Mouse (Mus musculus) forebrain, embryonic 10.5 days (tissue): ENCODE results near the gene Prtg. TPM values are rescaled to one million over a fixed set of nuclear protein-coding genes. Genes with fewer than 3 reads are reported as not detected.

Experiments used
- DNase-seq: peaks from one replicate; pipeline ENCODE4 v3.0.0-alpha.2; 2017; ENCODE audit warnings: low spot score; ENCODE audit errors: extremely low spot score
- H3K27ac ChIP-seq: fragments of 300-500 bp; sonication (generic); 2 replicates; pipeline ENCODE4 v1.5.1; 2016; ENCODE audit warnings: mild to moderate bottlenecking
- H3K27me3 ChIP-seq: fragments of 300-500 bp; sonication (generic); 2 replicates; pipeline ENCODE4 v1.6.1; 2016; ENCODE audit warnings: mild to moderate bottlenecking; ENCODE audit not compliant: poor library complexity, severe bottlenecking
- H3K36me3 ChIP-seq: fragments of 300-500 bp; sonication (generic); replicated peaks from 2 replicates; pipeline ENCODE4 v1.6.1; 2016; ENCODE audit warnings: mild to moderate bottlenecking, moderate library complexity
- H3K4me1 ChIP-seq: fragments of 300-500 bp; sonication (generic); 2 replicates; pipeline ENCODE4 v1.6.1; 2016
- H3K4me3 ChIP-seq: fragments of 300-500 bp; sonication (generic); 2 replicates; pipeline ENCODE4 v1.5.1; 2016; ENCODE audit warnings: mild to moderate bottlenecking, moderate library complexity
- H3K9me3 ChIP-seq: fragments of 300-500 bp; sonication (generic); 2 replicates; pipeline ENCODE4 v1.6.1; 2016; ENCODE audit warnings: mild to moderate bottlenecking, moderate library complexity
- WGBS: fragments of 180-500 bp; shearing (Covaris S2); methylation state at CpG from one replicate; pipeline ENCODE4 v1.1.7; 2016; 5-methylcytosine and 5-hydroxymethylcytosine counted together
- polyA plus RNA-seq: library from polyadenylated mRNA; unstranded; fragments of >200 nt; fragmentation: Nextera tagmentation; extraction: Ambion mirVana; gene quantifications from 2 replicates; pipeline ENCODE4 v1.2.1, GENCODE M21; 2016

Prtg gene
- polyA plus RNA-seq, 1 experiment from 2014 or later: 10.1 TPM

DNA sequence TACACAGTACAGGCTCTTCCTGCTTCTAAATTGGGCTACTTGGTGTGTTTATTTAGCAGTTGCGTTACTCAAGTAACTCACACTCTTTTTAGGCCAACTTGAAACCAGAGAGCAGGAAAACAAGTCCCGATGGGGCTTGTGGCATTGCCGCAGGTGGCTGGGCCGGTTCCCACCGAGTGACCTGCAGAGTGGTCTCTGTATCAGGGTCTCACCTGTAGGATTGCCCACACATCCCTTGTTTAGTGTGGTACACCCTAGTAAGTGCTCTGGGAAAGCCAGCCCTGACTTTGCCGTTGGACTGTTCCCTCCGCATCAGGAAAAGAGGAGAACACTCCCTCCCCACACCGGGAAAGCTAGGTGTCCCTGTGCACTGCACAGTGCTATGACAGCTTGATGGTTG, 95.4 kb downstream of the Prtg start:
- Histone ChIP-seq H3K36me3 (peaks cover 57% of the 10 kb centered on the region), H3K9me3 (no peaks in the 10 kb centered on the region), H3K4me1 (no peaks in the 10 kb centered on the region), H3K27ac (no peak overlapping the region), H3K4me3 (no peak overlapping the region), H3K27me3 (no peaks in the 10 kb centered on the region)
- DNase-seq: no peak
- WGBS: 92% methylated on average over 8 of the region's 8 CpGs

GRCm38 (mm10) chr9:72902611-72903010, 95.9 kb downstream of the Prtg start:
- 90% methylated on average over 5 of the region's 5 CpGs for WGBS
- no peaks in the 10 kb centered on the region for H3K27me3 ChIP-seq
- H3K4me1 ChIP-seq: no peaks in the 10 kb centered on the region
- DNase-seq: no peak
- no peak overlapping the region for H3K4me3 ChIP-seq
- H3K9me3 ChIP-seq: no peaks in the 10 kb centered on the region
- H3K36me3 ChIP-seq: peaks cover 62% of the 10 kb centered on the region
- H3K27ac ChIP-seq: no peak overlapping the region

DNA sequence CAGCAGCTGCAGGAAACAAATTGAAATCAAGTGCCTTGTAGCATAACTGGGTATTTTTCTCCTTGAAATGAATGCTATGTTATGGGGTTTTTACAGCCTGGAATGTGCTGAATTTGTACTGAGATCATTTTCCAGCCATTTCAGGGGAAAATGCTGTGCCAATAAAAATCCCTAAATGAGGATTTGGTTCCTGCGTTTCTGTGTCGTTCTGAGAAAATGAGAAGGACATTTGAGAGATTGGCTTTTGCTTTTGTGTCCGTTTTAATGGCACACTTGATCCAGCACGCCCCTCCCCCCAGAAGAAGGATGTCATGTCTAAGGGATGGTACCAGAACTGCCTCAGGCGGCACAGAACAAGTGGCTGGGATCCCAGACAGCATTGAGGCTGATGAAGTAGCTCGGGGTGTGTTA, 100.0 kb downstream of the Prtg start:
- Histone ChIP-seq H3K27ac (no peak overlapping the region), H3K36me3 (peaks cover 93% of the 10 kb centered on the region), H3K4me3 (no peak overlapping the region), H3K4me1 (no peaks in the 10 kb centered on the region), H3K9me3 (no peaks in the 10 kb centered on the region), H3K27me3 (no peaks in the 10 kb centered on the region)
- DNase-seq: no peak
- 91% methylated on average over 6 of the region's 6 CpGs for WGBS

GRCm38 (mm10) chr9:72911381-72911780, 104.7 kb downstream of the Prtg start:
- Histone ChIP-seq H3K27me3 (no peaks in the 10 kb centered on the region), H3K4me3 (no peak overlapping the region), H3K4me1 (no peaks in the 10 kb centered on the region), H3K9me3 (no peaks in the 10 kb centered on the region), H3K36me3 (peaks cover 90% of the 10 kb centered on the region), H3K27ac (no peak overlapping the region)
- no peak for DNase-seq
- 89% methylated on average over 2 of the region's 2 CpGs for WGBS

DNA sequence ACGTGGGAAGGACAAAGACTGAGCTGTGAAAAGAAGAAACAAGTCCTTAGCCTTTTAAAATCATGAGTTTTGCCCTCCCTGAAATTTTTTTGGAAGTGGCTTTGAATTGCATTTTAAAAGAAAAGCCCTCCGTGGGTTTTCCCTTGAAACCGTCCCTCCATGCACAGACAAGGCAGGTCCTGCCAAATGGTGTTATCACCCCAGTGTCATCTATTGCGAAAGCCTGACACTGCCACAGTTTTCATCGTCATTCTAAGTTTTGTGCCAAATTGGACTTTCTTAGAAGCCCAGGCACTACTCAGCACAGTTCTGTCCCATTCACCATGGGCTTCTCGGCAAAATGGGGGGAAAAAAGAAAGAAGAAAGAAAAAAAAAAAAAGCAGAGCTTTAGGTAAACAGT, 106.9 kb downstream of the Prtg start:
- Histone ChIP-seq H3K36me3 (peaks cover 74% of the 10 kb centered on the region), H3K4me3 (no peak overlapping the region), H3K27me3 (no peaks in the 10 kb centered on the region), H3K9me3 (no peaks in the 10 kb centered on the region), H3K27ac (no peak overlapping the region), H3K4me1 (no peaks in the 10 kb centered on the region)
- no peak for DNase-seq
- WGBS: 91% methylated on average over 6 of the region's 6 CpGs

DNA sequence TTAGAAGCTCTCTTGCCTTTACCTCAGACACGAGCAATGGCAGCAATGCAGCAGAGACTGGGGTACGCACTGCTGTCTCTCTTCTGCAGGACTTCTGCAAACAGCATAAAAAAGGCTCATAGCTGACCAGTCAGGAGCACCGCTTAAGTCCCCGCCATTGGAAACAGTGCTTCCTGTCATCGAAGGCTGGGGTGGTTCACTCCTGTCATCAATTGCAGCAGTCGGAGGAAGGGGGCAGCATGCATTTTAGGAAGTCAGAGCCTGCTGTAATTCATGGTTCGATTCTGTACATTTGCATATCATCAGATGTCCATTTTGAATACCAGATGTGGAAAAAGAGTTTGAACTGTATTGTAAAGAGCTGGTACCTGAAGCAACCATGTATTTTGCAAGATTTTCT, 109.1 kb downstream of the Prtg start:
- WGBS: 84% methylated on average over 7 of the region's 7 CpGs
- H3K36me3 ChIP-seq: peaks cover 52% of the 10 kb centered on the region

DNA sequence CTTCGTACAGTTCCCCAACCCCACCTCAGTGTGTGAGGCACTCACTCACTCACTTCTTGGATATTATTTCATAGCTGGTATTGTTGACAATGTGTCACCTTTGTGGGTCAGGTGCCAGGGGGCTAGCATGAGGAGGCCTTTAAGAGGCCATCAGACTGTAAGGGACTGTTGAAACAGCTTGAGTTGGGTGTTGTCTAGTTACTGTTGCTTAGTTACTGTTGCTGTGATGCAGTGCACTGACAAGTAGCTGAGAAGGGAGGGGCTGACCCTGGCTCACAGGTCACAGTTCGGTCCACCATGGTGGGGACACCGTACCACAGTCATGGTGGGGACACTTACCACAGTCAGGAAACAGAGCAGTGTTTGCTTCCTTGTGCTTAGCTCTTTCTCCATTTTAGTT, 116.4 kb downstream of the Prtg start:
- DNase-seq: no peak
- H3K27me3 ChIP-seq: peaks cover 47% of the 10 kb centered on the region
- WGBS: 81% methylated on average over 3 of the region's 3 CpGs
- H3K36me3 ChIP-seq: peaks cover 3% of the 10 kb centered on the region
- no peaks in the 10 kb centered on the region for H3K9me3 ChIP-seq
- no peak overlapping the region for H3K4me3 ChIP-seq
- no peak overlapping the region for H3K27ac ChIP-seq
- peaks cover 28% of the 10 kb centered on the region for H3K4me1 ChIP-seq

More for the DNA sequence above, 109.1 kb downstream of the Prtg start:
- Histone ChIP-seq H3K9me3 (no peaks in the 10 kb centered on the region), H3K4me3 (no peak overlapping the region), H3K27ac (no peak overlapping the region), H3K4me1 (no peaks in the 10 kb centered on the region), H3K27me3 (no peaks in the 10 kb centered on the region)
- no peak for DNase-seq

DNA sequence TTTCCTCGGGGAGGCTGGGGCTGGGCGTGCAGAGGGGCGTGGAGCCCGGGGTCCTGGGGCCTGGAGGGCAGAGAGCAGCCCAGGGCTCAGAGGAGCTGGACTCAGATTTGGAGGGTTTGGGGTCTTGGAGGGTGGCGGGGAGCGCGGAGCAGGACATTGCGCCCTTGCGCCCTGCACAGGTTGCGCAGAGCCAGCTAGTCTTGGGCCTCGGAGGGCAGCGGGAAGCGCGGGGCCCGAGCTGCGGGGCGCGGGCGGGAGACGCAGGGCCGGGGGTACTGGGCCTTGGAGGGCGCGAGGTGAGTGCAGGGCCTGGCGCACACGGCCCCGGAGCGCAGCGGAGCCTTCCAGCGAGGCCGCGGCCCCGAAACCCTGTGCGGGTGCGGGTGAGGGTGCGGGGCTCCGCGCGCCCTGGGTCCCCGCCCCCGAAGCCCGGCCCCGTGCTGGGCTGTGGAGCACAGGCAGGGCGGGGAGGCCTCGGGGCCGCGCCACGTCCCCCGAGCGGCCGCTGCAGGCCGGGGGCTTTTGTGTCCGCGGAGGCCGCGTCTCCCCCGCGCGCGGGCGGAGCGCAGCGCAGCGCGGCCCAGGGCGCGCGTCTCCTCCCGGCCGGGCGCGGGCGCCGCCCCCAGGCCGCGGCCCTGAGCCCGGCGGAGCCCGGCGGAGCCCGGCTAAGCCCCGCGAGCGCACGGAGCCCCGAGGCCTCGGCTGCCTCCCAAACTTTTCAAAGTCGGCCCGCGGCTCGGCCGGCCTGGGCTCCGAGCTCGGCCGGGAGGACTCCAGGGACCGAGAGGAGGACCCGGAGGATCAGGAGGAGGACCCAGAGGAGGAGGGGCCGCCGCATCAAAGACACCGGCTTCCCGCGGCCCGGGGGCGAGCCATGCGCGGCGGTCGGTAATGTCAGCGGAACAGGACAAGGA, 118.6 kb downstream of the Prtg start, which contains the start of gene Pygo1:
Gene Pygo1, plus strand, starts transcription at position 625 of the 914 bp plus-strand sequence.
- DNase-seq: peak; percentile 68
- peak within 1 kb of the TSS; percentile 93 for H3K27ac ChIP-seq
- H3K36me3 ChIP-seq: peaks cover 6% of the 10 kb centered on the region
- under 1% methylated on average over 107 of the region's 108 CpGs for WGBS
- peak within 1 kb of the TSS; percentile 80 for H3K4me3 ChIP-seq
- no peaks in the 10 kb centered on the region for H3K9me3 ChIP-seq
- peaks cover 30% of the 10 kb centered on the region for H3K4me1 ChIP-seq
- peaks cover 47% of the 10 kb centered on the region for H3K27me3 ChIP-seq

- Histone ChIP-seq H3K4me1 (peaks cover 30% of the 10 kb centered on the region), H3K9me3 (no peaks in the 10 kb centered on the region), H3K36me3 (peaks cover 8% of the 10 kb centered on the region), H3K4me3 (peak overlapping the region; percentile 80), H3K27me3 (peaks cover 47% of the 10 kb centered on the region), H3K27ac (peak overlapping the region; percentile 93)
- DNase-seq: no peak
- 2% methylated on average over 20 of the region's 20 CpGs for WGBS
These were observed 119.2 kb downstream of the Prtg start for GRCm38 (mm10) chr9:72925935-72926258.

GRCm38 (mm10) chr9:72931166-72931790, 124.6 kb downstream of the Prtg start:
- peaks cover 6% of the 10 kb centered on the region; the same call in 1 of the 2 replicates for H3K9me3 ChIP-seq
- H3K27me3 ChIP-seq: peaks cover 19% of the 10 kb centered on the region
- 84% methylated on average over 13 of the region's 13 CpGs for whole genome bisulfite sequencing
- H3K4me1 ChIP-seq: peaks cover 16% of the 10 kb centered on the region
- H3K4me3 ChIP-seq: no peak overlapping the region
- no peak for DNase-seq
- no peak overlapping the region for H3K27ac ChIP-seq
- peaks cover 47% of the 10 kb centered on the region for H3K36me3 ChIP-seq

DNA sequence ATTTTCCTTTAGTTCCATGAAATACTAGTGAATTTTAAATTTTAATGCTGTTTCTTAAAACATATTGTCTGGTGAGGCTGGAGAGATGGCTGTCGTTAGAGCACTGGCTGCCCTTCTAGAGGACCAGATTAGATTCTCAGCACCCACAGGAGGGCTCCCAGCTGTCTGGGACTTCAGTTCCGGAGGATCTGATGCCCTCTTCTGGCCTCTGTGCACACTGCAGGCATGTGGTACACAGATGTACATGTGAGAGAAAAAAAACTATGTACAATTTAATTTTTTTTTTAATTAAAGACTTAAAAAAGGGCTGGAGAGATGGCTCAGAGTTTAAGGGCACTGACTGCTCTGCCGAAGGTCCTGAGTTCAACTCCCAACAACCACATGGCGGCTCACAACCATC, 128.6 kb downstream of the Prtg start:
- H3K9me3 ChIP-seq: peaks cover 6% of the 10 kb centered on the region; the same call in 1 of the 2 replicates
- no peak overlapping the region for H3K4me3 ChIP-seq
- 90% methylated on average over 4 of the region's 4 CpGs for WGBS
- H3K4me1 ChIP-seq: no peaks in the 10 kb centered on the region
- no peak for DNase-seq
- H3K36me3 ChIP-seq: peaks cover 43% of the 10 kb centered on the region
- H3K27me3 ChIP-seq: no peaks in the 10 kb centered on the region
- H3K27ac ChIP-seq: no peak overlapping the region

DNA sequence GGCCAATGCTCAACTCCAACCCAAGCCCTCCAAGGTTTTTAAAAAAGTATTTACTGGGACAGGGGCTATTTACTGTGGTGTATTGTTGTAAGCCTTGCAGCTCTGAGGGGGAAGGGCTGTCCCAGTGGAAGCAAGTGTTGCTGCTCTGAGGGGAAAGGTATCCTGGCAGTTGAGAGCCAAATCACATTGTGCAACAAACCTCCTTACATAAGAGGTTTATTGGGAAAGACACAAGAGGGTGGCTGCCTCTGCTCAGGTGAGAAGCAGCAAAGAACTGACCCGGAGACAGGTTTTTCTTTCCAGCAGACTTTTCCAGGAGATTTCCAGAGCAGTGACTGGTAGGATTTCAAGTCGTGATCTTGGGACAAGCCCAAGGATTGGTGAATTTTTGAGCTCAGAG, 129.6 kb downstream of the Prtg start:
- Histone ChIP-seq H3K27ac (no peak overlapping the region), H3K36me3 (peaks cover 40% of the 10 kb centered on the region), H3K4me3 (no peak overlapping the region), H3K27me3 (no peaks in the 10 kb centered on the region), H3K9me3 (peaks cover 6% of the 10 kb centered on the region; the same call in 1 of the 2 replicates), H3K4me1 (no peaks in the 10 kb centered on the region)
- 78% methylated on average over 2 of the region's 2 CpGs for WGBS
- no peak for DNase-seq

DNA sequence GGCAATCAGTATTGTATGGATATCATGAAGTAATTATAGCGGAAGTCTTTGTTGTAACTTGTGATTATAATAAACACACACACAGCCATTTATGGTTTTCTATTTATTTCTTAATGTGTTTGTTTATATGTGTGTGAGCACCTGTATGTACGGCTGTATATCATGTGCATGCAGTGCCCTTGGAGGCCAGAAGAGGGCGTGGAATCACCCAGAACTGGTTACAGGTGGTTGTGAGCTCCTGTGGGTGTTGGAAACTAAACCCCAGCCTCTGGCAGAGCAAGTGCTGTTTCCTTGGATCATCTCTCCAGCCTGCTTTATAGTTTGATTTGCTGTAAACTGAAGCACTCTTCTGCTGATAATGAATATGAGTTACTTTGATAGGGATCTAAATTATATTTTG, 136.8 kb downstream of the Prtg start:
- Histone ChIP-seq H3K27ac (no peak overlapping the region), H3K36me3 (peaks cover 55% of the 10 kb centered on the region), H3K9me3 (peaks cover 9% of the 10 kb centered on the region), H3K27me3 (no peaks in the 10 kb centered on the region), H3K4me1 (no peaks in the 10 kb centered on the region), H3K4me3 (no peak overlapping the region)
- WGBS: 62% methylated on average over 3 of the region's 3 CpGs
- no peak for DNase-seq
